Mouse (Mus musculus) thymus, adult 2 months (tissue): Measurements from ENCODE around the gene Hdac4. TPM values are rescaled to one million over a fixed set of nuclear protein-coding genes. Genes with fewer than 3 reads are reported as not detected.

Source experiments
- DNase-seq: peaks from one replicate; pipeline ENCODE4 v3.0.0; 2021
- H3K27ac ChIP-seq: fragments of 200-500 bp; 2 replicates; pipeline ENCODE4 v1.5.1; 2012; ENCODE audit warnings: low read length, control low read depth; ENCODE audit not compliant: control insufficient read depth, insufficient read depth
- H3K27me3 ChIP-seq: fragments of 200-500 bp; 2 replicates; pipeline ENCODE4 v1.6.1; 2012; ENCODE audit warnings: mild to moderate bottlenecking, low read length, moderate library complexity, mixed read lengths; ENCODE audit not compliant: control insufficient read depth, insufficient read depth
- H3K36me3 ChIP-seq: fragments of 200-500 bp; 2 replicates; pipeline ENCODE4 v1.6.1; 2012; ENCODE audit warnings: mild to moderate bottlenecking, low read length, moderate library complexity; ENCODE audit not compliant: control insufficient read depth, insufficient read depth
- H3K4me1 ChIP-seq: fragments of 200-500 bp; replicated peaks from 2 replicates; pipeline ENCODE4 v1.6.1; 2012; ENCODE audit warnings: low read length; ENCODE audit not compliant: control insufficient read depth, insufficient read depth
- H3K4me3 ChIP-seq: fragments of 200-500 bp; 2 replicates; pipeline ENCODE4 v1.5.1; 2012; ENCODE audit warnings: mild to moderate bottlenecking, low read length, control low read depth, moderate library complexity; ENCODE audit not compliant: control insufficient read depth, insufficient read depth
- CTCF ChIP-seq: fragments of 200-500 bp; IDR thresholded peaks from 2 replicates; pipeline ENCODE4 v1.5.1; 2012; ENCODE audit warnings: mild to moderate bottlenecking, control low read depth, low read length, moderate library complexity, borderline replicate concordance; ENCODE audit not compliant: control insufficient read depth, poor library complexity, insufficient read depth; ENCODE audit errors: extremely low read depth
- POLR2A ChIP-seq: fragments of 200-500 bp; IDR thresholded peaks from 2 replicates; pipeline ENCODE4 v1.6.1; 2012; ENCODE audit warnings: mild to moderate bottlenecking, low read length, control low read depth, moderate library complexity; ENCODE audit not compliant: control insufficient read depth, poor library complexity, insufficient read depth; ENCODE audit errors: extremely low read depth
- WGBS: fragments of 180-500 bp; shearing (Covaris S2); methylation state at CpG from one replicate; pipeline ENCODE4 v1.1.7; 2018; 5-methylcytosine and 5-hydroxymethylcytosine counted together
- polyA plus RNA-seq: library from polyadenylated mRNA; depleted of rRNA; stranded (reverse); fragments of >200 nt; gene quantifications from 2 replicates; pipeline ENCODE4 v1.2.3, GENCODE M21; 2012

Gene Hdac4
- polyA plus RNA-seq, 1 experiment: 33.2 TPM

- H3K36me3 ChIP-seq: no peaks in the 10 kb centered on the region
- no peak overlapping the region for H3K27ac ChIP-seq
- 91% methylated on average over 8 of the region's 8 CpGs for WGBS
Measured at GRCm38 (mm10) chr1:92004906-92005616, 190.4 kb downstream of the Hdac4 start.

GRCm38 (mm10) chr1:92004122-92004521 is 191.4 kb downstream of the Hdac4 start:
- Histone ChIP-seq H3K4me3 (no peak overlapping the region), H3K27me3 (no peaks in the 10 kb centered on the region), H3K27ac (no peak overlapping the region), H3K4me1 (0 out of 2 replicates have a peak, but pooled peaks cover 2% of the 10 kb centered on the region), H3K36me3 (no peaks in the 10 kb centered on the region)
- TF ChIP-seq POLR2A: no peak
- WGBS: 69% methylated on average over 1 of the region's 1 CpGs
- DNase-seq: no peak

More at GRCm38 (mm10) chr1:92004906-92005616, 190.4 kb downstream of the Hdac4 start:
- Histone ChIP-seq H3K4me3 (no peak overlapping the region), H3K4me1 (0 out of 2 replicates have a peak, but pooled peaks cover 2% of the 10 kb centered on the region), H3K27me3 (no peaks in the 10 kb centered on the region)
- TF ChIP-seq POLR2A: no peak
- TF ChIP-seq CTCF: no peak
- DNase-seq: no peak

- no peak for TF ChIP-seq CTCF
- TF ChIP-seq POLR2A: no peak
- Histone ChIP-seq H3K27ac (no peak overlapping the region), H3K4me1 (0 out of 2 replicates have a peak, but pooled peaks cover 2% of the 10 kb centered on the region), H3K36me3 (peaks cover 3% of the 10 kb centered on the region; the same call in 1 of the 2 replicates), H3K27me3 (no peaks in the 10 kb centered on the region), H3K4me3 (no peak overlapping the region)
- 100% methylated on average over 2 of the region's 2 CpGs for WGBS
- no peak for DNase-seq
Measured at GRCm38 (mm10) chr1:92000226-92000625, 195.3 kb downstream of the Hdac4 start.

GRCm38 (mm10) chr1:91993658-91994165 is 201.8 kb downstream of the Hdac4 start:
- TF ChIP-seq POLR2A: no peak
- TF ChIP-seq CTCF: no peak
- Histone ChIP-seq H3K27me3 (no peaks in the 10 kb centered on the region), H3K4me3 (no peak overlapping the region), H3K36me3 (peaks cover 17% of the 10 kb centered on the region), H3K4me1 (no peaks in the 10 kb centered on the region), H3K27ac (no peak overlapping the region)
- no peak for DNase-seq
- 98% methylated on average over 9 of the region's 9 CpGs for WGBS

- TF ChIP-seq CTCF (no peak), POLR2A (no peak)
- H3K4me3 ChIP-seq: no peak overlapping the region
- H3K27ac ChIP-seq: no peak overlapping the region
- H3K27me3 ChIP-seq: no peaks in the 10 kb centered on the region
- no peak for DNase-seq
- WGBS: 94% methylated on average over 3 of the region's 3 CpGs
- H3K36me3 ChIP-seq: peaks cover 17% of the 10 kb centered on the region
- no peaks in the 10 kb centered on the region for H3K4me1 ChIP-seq
Measured at GRCm38 (mm10) chr1:91992652-91993051, 202.8 kb downstream of the Hdac4 start.

GRCm38 (mm10) chr1:91991597-91991996 is 203.9 kb downstream of the Hdac4 start:
- Histone ChIP-seq H3K4me1 (no peaks in the 10 kb centered on the region), H3K27me3 (no peaks in the 10 kb centered on the region), H3K27ac (no peak overlapping the region), H3K4me3 (no peak overlapping the region), H3K36me3 (peaks cover 17% of the 10 kb centered on the region)
- no peak for DNase-seq
- TF ChIP-seq POLR2A (no peak), CTCF (no peak)
